Mouse (Mus musculus) G1E (cell line): ENCODE measurements around the gene Lrrc8d.

Experiments
- CTCF ChIP-seq: IDR thresholded peaks from 2 replicates; pipeline ENCODE4 v1.5.1; 2012; ENCODE audit warnings: low read depth, low read length, inconsistent platforms, mixed read lengths
- GATA1 ChIP-seq: IDR thresholded peaks from 2 replicates; pipeline ENCODE4 v1.6.1; 2012; ENCODE audit warnings: borderline replicate concordance, low read length, inconsistent platforms, mixed read lengths
- GATA2 ChIP-seq: IDR thresholded peaks from 2 replicates; pipeline ENCODE4 v1.6.1; 2012; ENCODE audit warnings: low read depth, low read length, inconsistent platforms, borderline replicate concordance
- POLR2AphosphoS5 ChIP-seq: IDR thresholded peaks from 2 replicates; pipeline ENCODE4 v1.6.1; 2012; ENCODE audit warnings: low read depth, low read length, inconsistent platforms; ENCODE audit not compliant: insufficient replicate concordance
- TAL1 ChIP-seq: conservative IDR thresholded peaks from 2 replicates; pipeline ENCODE4 v1.6.1; 2012; ENCODE audit warnings: low read depth, low read length, inconsistent platforms, mixed read lengths

GRCm38 (mm10) chr5:105845041-105845440 lies 145.3 kb downstream of the Lrrc8d start:
- no peak for TF ChIP-seq CTCF
- TF ChIP-seq POLR2AphosphoS5 = no peak
- no peak for TF ChIP-seq GATA1
- TF ChIP-seq TAL1 = no peak
- no peak for TF ChIP-seq GATA2
